Mouse (Mus musculus) lung, embryonic 15.5 days (tissue): ENCODE results near the gene Tmem230. TPM values are rescaled to one million over a fixed set of nuclear protein-coding genes. Genes with fewer than 3 reads are reported as not detected.
"Not testable (repeated sequence)": the region's sequence is repeated elsewhere in the genome, so short reads cannot be mapped to it uniquely, and the experiment has no call there.

Experiments used
- ATAC-seq: fragments of 200-750 bp; cut with Nextera tagmentation; 2 replicates; pipeline ENCODE4 v1.8.0; 2017; ENCODE audit warnings: moderate number of reproducible peaks, borderline replicate concordance; ENCODE audit not compliant: low FRiP score, low TSS enrichment; ENCODE audit errors: extremely low read depth
- H3K27ac ChIP-seq: fragments of 300-500 bp; sonication (generic); 2 replicates; pipeline ENCODE4 v1.5.1; 2015; ENCODE audit warnings: moderate library complexity, mild to moderate bottlenecking, inconsistent platforms
- H3K27me3 ChIP-seq: fragments of 300-500 bp; sonication (generic); 2 replicates; pipeline ENCODE4 v1.6.1; 2015; ENCODE audit warnings: inconsistent platforms
- H3K36me3 ChIP-seq: fragments of 300-500 bp; sonication (generic); 2 replicates; pipeline ENCODE4 v1.6.1; 2015; ENCODE audit warnings: inconsistent platforms
- H3K4me1 ChIP-seq: fragments of 300-500 bp; sonication (generic); 2 replicates; pipeline ENCODE4 v1.6.1; 2015; ENCODE audit warnings: inconsistent platforms
- H3K4me2 ChIP-seq: fragments of 300-500 bp; sonication (generic); 2 replicates; pipeline ENCODE4 v1.6.1; 2015; ENCODE audit warnings: inconsistent platforms, mild to moderate bottlenecking, moderate library complexity
- H3K4me3 ChIP-seq: fragments of 300-500 bp; sonication (generic); 2 replicates; pipeline ENCODE4 v1.5.1; 2015; ENCODE audit warnings: mild to moderate bottlenecking, inconsistent platforms
- H3K9ac ChIP-seq: fragments of 300-500 bp; sonication (generic); 2 replicates; pipeline ENCODE4 v1.6.1; 2015; ENCODE audit warnings: inconsistent platforms
- H3K9me3 ChIP-seq: fragments of 300-500 bp; sonication (generic); 2 replicates; pipeline ENCODE4 v1.6.1; 2016; ENCODE audit warnings: inconsistent platforms
- WGBS: fragments of 180-500 bp; shearing (Covaris S2); methylation state at CpG from one replicate; pipeline ENCODE4 v1.1.7; 2015; 5-methylcytosine and 5-hydroxymethylcytosine counted together
- polyA plus RNA-seq: library from polyadenylated mRNA; unstranded; fragments of >200 nt; fragmentation: Nextera tagmentation; extraction: Ambion mirVana; gene quantifications from 2 replicates; pipeline ENCODE4 v1.2.1, GENCODE M21; 2015

Tmem230 gene
- polyA plus RNA-seq, 1 experiment from 2014 or later: 46.2 TPM

DNA sequence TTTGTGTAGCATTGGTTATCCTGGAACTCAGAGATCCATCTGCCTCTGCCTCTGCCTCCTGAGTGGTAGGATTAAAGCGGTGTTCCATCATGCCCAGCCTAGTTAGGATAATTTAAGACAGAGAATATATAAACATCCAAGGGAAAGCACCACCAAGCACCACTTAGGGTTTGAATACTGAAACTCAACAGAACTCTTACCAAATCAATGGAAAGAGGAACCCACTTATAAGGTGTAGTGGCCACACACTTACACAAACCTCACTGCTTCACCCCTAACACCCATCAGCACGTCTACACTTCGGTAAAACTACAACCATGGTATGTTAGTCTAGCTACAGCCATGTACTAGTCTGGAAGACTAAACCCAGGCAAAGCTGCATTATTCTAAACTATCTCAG lies 4.2 kb downstream of the Tmem230 start:
- no peak overlapping the region for H3K9ac ChIP-seq
- H3K36me3 ChIP-seq: peaks cover 13% of the 10 kb centered on the region
- no peak overlapping the region for H3K27ac ChIP-seq
- H3K4me1 ChIP-seq: peaks cover 17% of the 10 kb centered on the region
- no peaks in the 10 kb centered on the region for H3K9me3 ChIP-seq
- H3K27me3 ChIP-seq: no peaks in the 10 kb centered on the region
- H3K4me3 ChIP-seq: no peak overlapping the region
- WGBS: 94% methylated on average over 3 of the region's 3 CpGs
- no peak for ATAC-seq
- no peak overlapping the region for H3K4me2 ChIP-seq

- not testable (repeated sequence) for H3K4me1 ChIP-seq, H3K4me2 ChIP-seq, H3K9ac ChIP-seq, H3K4me3 ChIP-seq, H3K9me3 ChIP-seq, ATAC-seq, H3K27ac ChIP-seq, H3K27me3 ChIP-seq
- 25% methylated on average over 10 of the region's 10 CpGs for WGBS
- H3K36me3 ChIP-seq: peaks cover 10% of the 10 kb centered on the region
Observed at GRCm38 (mm10) chr2:132240457-132240856, 7.2 kb downstream of the Tmem230 start.

DNA sequence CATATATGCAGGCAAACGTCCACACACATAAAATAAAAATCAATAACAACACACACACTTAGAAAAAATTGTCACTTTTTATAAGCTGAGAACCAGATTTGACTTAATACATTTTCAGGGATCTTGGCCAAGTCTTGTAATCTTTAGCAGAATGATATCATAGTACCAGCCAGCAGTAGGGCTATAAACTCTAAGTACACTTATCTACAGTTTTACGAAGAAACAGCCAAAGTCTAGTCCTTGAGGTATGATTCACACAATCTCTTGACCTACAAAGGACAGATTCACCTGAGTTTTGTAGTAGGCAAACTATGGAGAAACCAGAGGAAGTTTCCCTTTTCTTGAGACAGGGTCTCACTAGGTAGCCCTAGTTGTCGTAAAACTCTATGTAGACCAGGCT lies 8.2 kb downstream of the Tmem230 start:
- not testable (repeated sequence) for H3K4me3 ChIP-seq, H3K9ac ChIP-seq, H3K4me2 ChIP-seq, H3K4me1 ChIP-seq, ATAC-seq, H3K9me3 ChIP-seq, H3K27ac ChIP-seq, H3K27me3 ChIP-seq
- H3K36me3 ChIP-seq: peaks cover 10% of the 10 kb centered on the region
- 80% methylated on average over 3 of the region's 3 CpGs for WGBS

DNA sequence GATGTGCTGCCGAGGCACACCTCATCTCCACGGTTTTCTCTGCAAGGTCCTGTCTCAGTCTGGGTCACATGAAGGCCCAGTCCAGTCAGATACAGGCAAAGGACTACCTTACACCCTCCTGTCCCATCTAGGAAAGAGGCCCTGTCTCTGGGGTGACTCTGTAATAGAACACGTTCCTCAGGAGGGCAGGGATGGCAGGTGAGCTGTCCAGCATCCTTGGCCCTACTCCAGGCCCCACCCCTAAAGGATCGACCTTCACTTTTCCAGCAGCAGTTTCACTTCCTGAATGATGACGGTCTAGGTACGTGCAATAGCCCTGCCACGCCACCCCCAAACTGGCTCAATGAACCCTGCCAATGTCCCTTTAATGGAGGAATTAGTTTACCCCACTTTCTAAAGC lies 11.6 kb downstream of the Tmem230 start:
- no peaks in the 10 kb centered on the region for H3K27me3 ChIP-seq
- H3K4me2 ChIP-seq: no peak overlapping the region
- no peaks in the 10 kb centered on the region; the same call in 1 of the 2 replicates for H3K36me3 ChIP-seq
- H3K4me3 ChIP-seq: no peak overlapping the region
- ATAC-seq: no peak
- no peak overlapping the region for H3K27ac ChIP-seq
- H3K9ac ChIP-seq: no peak overlapping the region
- no peaks in the 10 kb centered on the region for H3K4me1 ChIP-seq
- 65% methylated on average over 7 of the region's 7 CpGs for WGBS
- no peaks in the 10 kb centered on the region for H3K9me3 ChIP-seq

DNA sequence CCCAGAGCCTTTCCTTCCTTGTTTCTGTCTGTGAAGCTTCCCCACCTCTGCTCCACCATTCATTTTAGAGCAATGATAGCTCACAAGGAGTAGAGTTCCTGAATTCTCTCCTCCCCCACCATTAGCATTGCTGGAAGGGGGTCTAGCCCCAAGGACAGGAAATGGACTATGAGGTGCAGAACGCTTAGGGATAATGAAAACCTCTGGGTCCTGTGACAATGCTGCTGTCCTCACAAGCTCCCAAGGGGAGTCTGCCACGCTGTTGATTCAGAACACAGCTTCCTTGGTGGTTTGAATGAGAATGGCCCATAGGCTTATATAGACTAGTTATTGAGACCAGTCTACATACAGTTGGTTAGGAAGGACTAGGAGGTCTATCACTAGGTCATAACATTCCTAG lies 12.3 kb downstream of the Tmem230 start:
- Histone ChIP-seq H3K4me1 (no peaks in the 10 kb centered on the region), H3K27ac (no peak overlapping the region), H3K36me3 (no peaks in the 10 kb centered on the region; the same call in 1 of the 2 replicates), H3K4me3 (no peak overlapping the region), H3K27me3 (no peaks in the 10 kb centered on the region), H3K9ac (no peak overlapping the region), H3K4me2 (no peak overlapping the region), H3K9me3 (no peaks in the 10 kb centered on the region)
- WGBS: 45% methylated on average over 2 of the region's 2 CpGs
- ATAC-seq: no peak

GRCm38 (mm10) chr2:132233985-132234765 lies 13.4 kb downstream of the Tmem230 start:
- H3K36me3 ChIP-seq: no peaks in the 10 kb centered on the region; the same call in 1 of the 2 replicates
- H3K4me2 ChIP-seq: no peak overlapping the region
- ATAC-seq: no peak
- no peaks in the 10 kb centered on the region for H3K27me3 ChIP-seq
- H3K4me3 ChIP-seq: no peak overlapping the region
- H3K9me3 ChIP-seq: no peaks in the 10 kb centered on the region
- no peak overlapping the region for H3K9ac ChIP-seq
- 42% methylated on average over 16 of the region's 16 CpGs for WGBS
- H3K27ac ChIP-seq: no peak overlapping the region
- H3K4me1 ChIP-seq: no peaks in the 10 kb centered on the region

DNA sequence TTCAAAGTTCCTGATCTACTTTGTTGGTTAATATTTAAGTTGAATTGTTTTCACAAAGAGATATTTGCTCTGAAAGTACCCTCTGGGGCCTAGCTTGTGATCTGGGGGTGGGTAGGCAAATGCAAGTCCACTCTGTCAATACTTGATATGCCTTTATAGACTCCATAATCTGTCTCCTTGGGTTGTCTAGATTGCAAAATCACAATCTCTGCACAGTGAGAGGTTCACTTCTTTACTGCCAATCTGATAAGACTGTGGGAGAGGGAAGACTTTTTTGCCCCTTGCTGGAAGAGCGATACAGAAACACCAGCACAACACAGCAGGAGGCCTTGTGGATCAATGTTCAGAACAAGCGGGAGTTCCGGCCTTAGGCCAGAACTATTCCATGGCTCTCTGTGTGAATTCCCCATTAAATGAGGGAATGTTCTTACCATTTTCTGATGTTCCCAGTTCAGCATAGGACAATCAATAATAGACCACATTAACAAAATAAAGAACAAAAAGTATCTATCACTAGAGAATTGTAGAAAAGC lies 15.1 kb downstream of the Tmem230 start:
- WGBS: 91% methylated on average over 3 of the region's 3 CpGs
- no peak overlapping the region for H3K9ac ChIP-seq
- no peak overlapping the region for H3K4me2 ChIP-seq

DNA sequence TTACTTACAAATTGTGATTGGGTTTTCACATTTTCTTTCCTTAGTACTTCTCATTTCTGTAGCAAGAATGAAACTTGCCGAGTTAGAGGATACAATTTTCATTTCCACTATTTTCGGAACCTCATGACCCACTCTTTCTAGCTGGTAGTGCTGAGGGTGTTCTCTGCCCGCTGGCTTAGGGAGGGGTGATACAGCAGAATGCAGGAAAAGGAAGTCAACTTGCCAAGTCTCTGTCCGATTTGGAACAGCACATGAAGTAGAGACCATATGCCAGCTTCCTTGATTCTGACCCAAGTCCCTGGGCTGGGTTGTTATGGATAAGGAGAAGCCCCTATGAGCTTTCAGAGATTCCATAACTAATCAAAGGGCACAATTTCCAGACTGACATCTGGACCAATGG lies 23.2 kb downstream of the Tmem230 start:
- Histone ChIP-seq H3K4me2 (no peak overlapping the region), H3K27ac (no peak overlapping the region), H3K4me1 (peaks cover 2% of the 10 kb centered on the region; the same call in 1 of the 2 replicates), H3K36me3 (no peaks in the 10 kb centered on the region), H3K27me3 (no peaks in the 10 kb centered on the region), H3K9me3 (no peaks in the 10 kb centered on the region), H3K9ac (no peak overlapping the region), H3K4me3 (no peak overlapping the region)
- whole genome bisulfite sequencing: 77% methylated on average over 4 of the region's 4 CpGs
- no peak for ATAC-seq

More for the DNA sequence above, 15.1 kb downstream of the Tmem230 start:
- no peak overlapping the region for H3K27ac ChIP-seq
- H3K4me1 ChIP-seq: no peaks in the 10 kb centered on the region
- no peaks in the 10 kb centered on the region for H3K9me3 ChIP-seq
- no peak overlapping the region for H3K4me3 ChIP-seq
- no peaks in the 10 kb centered on the region for H3K36me3 ChIP-seq
- H3K27me3 ChIP-seq: no peaks in the 10 kb centered on the region
- no peak for ATAC-seq

DNA sequence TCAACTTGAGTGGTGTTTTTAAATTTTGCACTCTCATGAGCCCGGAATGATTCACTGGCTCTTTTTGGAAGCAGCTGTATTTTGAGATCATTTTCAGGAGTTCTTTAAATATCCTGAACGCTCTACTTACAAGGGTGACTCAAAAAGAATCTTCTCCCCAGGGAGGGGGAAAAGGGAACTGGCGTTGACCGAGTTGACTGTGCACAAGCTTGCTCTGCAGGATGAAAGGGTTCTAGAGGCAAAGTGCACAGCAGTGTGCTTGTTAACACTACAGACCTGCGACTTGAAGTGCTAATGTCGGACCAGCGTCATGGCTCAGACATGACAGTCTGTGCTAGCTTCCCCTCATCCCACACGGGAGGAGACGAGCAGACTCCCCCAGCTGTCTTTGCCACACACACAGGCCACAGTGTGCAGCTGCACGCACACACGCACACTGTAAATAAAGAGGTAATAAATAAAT lies 26.0 kb downstream of the Tmem230 start:
- 34% methylated on average over 11 of the region's 11 CpGs for WGBS
- H3K27me3 ChIP-seq: no peaks in the 10 kb centered on the region
- H3K36me3 ChIP-seq: no peaks in the 10 kb centered on the region
- H3K9me3 ChIP-seq: no peaks in the 10 kb centered on the region
- no peak overlapping the region for H3K4me2 ChIP-seq
- ATAC-seq: no peak
- H3K4me3 ChIP-seq: no peak overlapping the region
- H3K27ac ChIP-seq: no peak overlapping the region
- peaks cover 2% of the 10 kb centered on the region; the same call in 1 of the 2 replicates for H3K4me1 ChIP-seq
- no peak overlapping the region for H3K9ac ChIP-seq

DNA sequence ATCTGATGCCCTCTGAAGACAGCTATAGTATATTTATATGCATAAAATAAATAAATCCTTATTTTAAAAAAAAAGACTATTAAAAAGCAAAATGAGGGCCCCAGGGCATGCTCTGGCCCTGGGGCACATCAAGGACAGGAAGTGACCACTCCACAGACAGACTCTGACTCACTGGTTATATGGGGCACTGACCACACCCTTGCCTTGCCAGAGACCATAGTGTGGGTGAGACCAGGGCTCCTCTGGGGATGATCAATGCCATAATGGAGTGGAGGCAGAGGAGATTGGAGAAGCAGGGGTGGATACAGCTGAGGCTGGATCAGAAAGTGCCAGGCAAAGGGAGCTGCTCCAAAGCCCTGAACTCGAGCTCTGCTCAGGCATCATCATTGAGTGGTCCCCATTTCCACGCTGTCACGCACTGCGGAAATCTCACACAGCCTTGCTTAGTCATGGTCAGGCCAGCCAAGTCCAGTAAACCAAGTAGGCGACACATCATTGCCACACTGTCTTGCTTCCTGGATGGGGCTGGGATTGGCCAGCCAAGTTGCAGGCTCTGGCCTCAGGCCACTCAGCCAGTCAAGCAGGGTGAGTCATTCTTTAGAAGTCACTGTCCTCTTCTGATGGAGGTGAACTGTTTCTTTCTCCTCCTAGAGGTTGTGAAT lies 35.5 kb downstream of the Tmem230 start:
- 79% methylated on average over 5 of the region's 5 CpGs for WGBS
- H3K9ac ChIP-seq: no peak overlapping the region
- no peak for ATAC-seq
- no peaks in the 10 kb centered on the region for H3K9me3 ChIP-seq
- H3K27me3 ChIP-seq: no peaks in the 10 kb centered on the region
- no peaks in the 10 kb centered on the region for H3K36me3 ChIP-seq
- H3K4me1 ChIP-seq: no peaks in the 10 kb centered on the region
- no peak overlapping the region for H3K4me2 ChIP-seq
- no peak overlapping the region for H3K4me3 ChIP-seq
- H3K27ac ChIP-seq: no peak overlapping the region

DNA sequence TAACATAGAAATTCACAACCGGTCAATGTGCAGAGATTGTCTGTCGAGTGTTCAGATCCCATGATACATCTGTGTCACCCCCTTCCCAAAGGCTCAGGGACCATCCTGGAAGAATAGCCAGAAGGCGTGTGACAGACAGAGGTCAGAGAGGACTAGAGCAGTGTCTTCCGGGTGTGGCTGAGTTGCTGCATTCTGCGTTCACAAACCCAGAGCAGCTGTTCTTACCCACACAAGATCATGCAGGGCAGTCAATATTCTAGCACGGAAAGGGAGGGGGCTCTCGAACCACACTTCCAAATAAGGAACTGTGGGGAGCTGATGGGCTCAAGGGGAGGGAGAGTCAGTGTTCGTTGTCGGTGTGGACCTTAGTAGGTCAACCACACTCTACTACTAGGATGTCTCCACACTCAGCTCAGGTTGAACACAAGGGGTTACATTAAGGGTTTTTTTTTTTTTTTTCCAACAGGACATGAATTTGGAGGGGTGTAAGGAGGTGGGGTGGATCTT lies 36.7 kb downstream of the Tmem230 start:
- no peaks in the 10 kb centered on the region for H3K9me3 ChIP-seq
- H3K4me1 ChIP-seq: no peaks in the 10 kb centered on the region
- 76% methylated on average over 9 of the region's 9 CpGs for WGBS
- no peaks in the 10 kb centered on the region for H3K27me3 ChIP-seq
- H3K27ac ChIP-seq: no peak overlapping the region
- H3K4me2 ChIP-seq: no peak overlapping the region
- no peak for ATAC-seq
- no peak overlapping the region for H3K9ac ChIP-seq
- no peaks in the 10 kb centered on the region for H3K36me3 ChIP-seq
- H3K4me3 ChIP-seq: no peak overlapping the region
